Mouse (Mus musculus) cerebellum, adult 11-12 months (tissue): ENCODE results near the gene Llgl2.
A peak's percentile ranks its signal among the peaks of the same experiment; 100 is the strongest.

Experiments used
- DNase-seq: peaks from one replicate; pipeline ENCODE4 v3.0.0; 2022

Gene Llgl2

GRCm38 (mm10) chr11:115823774-115824740 is at the start of gene Llgl2:
Llgl2 (plus strand) TSS chr11:115824049.
- DNase-seq, result peak; percentile 85

- DNase-seq, result no peak
Measured at GRCm38 (mm10) chr11:115774653-115775052, 49.2 kb upstream of the Llgl2 start.

GRCm38 (mm10) chr11:115775821-115776665 is 47.8 kb upstream of the Llgl2 start:
- peak; percentile 64 for DNase-seq

DNA sequence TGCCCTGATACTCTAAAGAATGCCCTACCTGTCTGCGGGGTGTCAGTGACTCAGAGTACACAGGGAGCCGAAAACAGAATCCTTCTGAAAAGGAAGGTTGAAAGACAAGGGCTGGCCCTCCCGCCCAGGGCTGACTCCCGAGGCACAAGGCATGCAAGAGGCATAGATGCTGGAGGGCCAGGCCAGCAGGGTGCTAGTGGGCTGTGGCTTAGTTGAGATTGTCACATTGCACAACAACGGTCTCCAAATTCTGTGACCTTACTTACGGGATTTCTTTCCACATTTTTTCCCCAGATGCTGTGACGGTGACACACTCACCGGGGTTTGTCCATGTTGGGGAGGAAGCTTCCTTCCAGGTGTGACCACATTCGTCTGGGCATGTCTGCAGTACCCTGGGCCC is 46.9 kb upstream of the Llgl2 start:
- DNase-seq, result no peak

GRCm38 (mm10) chr11:115777487-115778335 is 46.1 kb upstream of the Llgl2 start:
- no peak for DNase-seq

DNA sequence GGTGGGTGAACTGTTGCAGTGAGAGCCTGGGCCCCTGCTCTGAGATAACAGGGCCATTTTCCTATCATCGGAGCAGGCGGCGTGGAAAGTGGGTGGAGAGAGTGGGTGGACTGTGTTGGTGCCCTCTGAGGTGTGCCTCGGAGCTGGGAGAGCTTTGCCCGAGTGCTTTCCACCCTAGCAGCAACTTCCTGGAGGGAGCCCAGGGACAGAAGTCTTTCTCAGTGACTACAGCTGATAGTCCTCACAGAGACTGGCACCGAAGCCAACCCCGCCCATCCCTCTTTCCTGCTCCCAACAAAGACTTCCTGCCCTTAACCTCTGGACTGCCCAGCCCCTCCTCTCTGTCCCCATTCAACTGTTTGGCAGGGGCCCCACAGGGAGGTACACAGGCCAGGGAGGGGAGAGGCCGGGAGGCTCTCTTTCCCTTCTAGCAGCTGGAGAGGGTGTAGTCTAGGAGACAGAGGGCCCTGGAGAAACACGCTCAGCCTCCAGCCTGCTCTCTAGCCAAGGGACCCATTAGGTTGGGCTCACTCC is 44.7 kb upstream of the Llgl2 start:
- DNase-seq, result peak; percentile 48

GRCm38 (mm10) chr11:115780141-115781070 is 43.4 kb upstream of the Llgl2 start:
- no peak for DNase-seq

DNA sequence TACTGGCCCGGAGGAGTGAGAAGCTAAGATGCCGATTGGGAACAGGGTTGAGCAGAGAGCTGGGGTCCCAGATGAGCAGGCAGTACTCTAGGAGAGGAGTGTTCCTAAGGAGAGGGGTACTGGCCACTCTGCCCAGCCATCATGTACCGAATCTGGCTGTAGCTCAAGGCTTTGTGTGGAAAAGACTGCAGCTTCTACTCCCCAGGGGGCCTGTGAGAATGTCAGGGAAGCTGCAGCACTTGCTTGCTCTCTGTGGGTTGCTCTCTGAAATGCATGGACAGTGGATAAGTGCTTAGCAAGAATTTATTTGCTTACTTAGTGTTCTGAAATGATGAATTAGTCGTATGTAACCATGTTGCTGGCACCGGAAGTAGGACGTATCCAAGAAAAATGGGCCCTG is 37.4 kb upstream of the Llgl2 start:
- no peak for DNase-seq

DNA sequence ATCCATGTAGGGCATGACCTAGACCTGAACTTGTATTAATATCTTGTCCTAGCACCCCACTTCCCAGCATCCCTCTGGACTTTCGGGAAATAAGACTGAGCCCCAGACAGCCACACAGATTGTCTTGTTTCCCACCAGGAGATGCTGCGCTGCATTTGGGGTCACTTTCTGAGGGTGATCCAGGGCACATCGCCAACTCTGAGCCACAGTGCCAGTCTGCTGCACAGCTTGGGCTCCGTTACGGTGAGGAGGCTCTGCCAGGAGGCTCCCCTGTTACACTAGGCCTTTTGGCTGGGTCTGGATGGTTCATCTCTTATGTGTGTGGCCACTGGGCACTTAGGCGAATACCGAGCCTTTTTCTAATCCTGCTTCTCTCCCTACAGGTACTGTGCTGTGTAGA is 34.1 kb upstream of the Llgl2 start:
- peak; percentile 80 for DNase-seq

GRCm38 (mm10) chr11:115791919-115792318 is 31.9 kb upstream of the Llgl2 start:
- DNase-seq, result peak; percentile 80

- DNase-seq, result peak; percentile 67
Measured at GRCm38 (mm10) chr11:115792353-115792752, 31.5 kb upstream of the Llgl2 start.

- DNase-seq, result no peak
Measured at GRCm38 (mm10) chr11:115796898-115797297, 27.0 kb upstream of the Llgl2 start.

- no peak for DNase-seq
Measured at GRCm38 (mm10) chr11:115797665-115798064, 26.2 kb upstream of the Llgl2 start.

DNA sequence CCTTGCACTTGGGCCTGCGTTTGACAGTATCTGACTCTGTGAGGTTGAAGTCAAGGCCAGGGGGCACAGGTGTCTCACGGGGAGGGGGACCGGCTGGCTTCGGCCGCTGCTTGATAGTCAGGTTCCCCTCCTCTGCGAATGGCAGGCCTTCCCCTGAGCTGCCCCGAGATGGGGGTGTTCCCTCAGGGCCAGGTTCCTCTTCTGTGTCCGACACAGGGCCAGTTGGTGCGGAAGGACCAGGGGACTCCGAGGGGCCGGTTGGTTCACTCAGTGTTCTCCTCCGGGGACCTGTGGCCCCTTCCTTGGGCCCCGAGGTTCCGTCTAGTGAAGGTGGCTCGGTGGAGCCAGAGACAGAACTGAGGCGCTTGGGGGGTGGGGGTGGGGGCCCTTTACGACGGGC is 22.9 kb upstream of the Llgl2 start:
- DNase-seq, result no peak

DNA sequence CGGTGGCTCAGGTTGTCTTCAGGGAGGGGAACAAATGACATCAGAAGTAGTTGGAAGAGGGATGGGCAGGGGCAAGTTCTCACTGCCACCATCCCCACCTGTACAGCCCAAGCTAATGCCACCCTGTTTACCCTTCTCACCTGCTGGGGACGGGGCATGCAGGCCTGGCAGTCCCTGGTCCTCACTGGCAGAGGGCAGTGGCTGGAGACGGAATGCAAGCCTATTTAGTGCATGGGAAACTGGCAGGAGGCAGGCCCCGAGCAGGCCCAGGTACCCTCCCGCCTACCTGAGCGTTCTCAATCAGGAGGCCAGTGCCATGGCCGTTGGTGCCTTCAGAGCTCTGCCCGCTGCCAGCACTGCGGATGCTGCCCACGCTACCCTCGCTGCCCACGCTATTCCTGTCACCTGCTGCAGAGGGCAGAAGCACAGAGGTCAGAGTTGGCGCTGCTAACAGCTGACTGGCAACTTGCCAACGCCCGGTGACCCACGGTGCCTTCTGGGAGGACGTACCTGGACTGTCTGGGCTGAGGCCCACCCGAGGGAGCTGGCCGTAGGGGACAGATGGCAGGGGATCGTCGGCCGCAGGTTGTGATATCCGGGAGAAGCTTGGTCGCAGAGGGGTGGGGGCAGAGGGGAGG is 20.7 kb upstream of the Llgl2 start:
- DNase-seq, result no peak

DNA sequence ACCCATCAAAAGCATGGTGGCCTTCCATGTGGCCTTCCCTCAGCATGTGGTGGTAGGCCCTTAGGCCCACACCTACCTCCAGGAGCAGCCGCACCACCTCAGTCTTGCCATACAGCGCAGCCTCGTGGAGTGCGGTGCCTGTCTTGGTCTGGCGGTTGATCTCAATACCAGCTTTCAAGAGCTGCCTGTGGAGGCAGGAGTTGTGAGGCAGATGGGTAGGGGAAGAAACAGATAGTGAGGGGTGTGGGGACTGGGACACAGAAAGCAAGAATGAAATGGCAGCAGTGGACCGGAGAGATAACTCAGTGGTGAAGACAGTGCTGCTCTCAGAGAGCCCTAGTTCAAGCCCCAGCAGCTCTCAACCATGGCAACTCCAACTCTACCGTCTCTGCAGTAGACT is 18.8 kb upstream of the Llgl2 start:
- DNase-seq, result no peak

- no peak for DNase-seq
Measured at GRCm38 (mm10) chr11:115806154-115806553, 17.7 kb upstream of the Llgl2 start.

- no peak for DNase-seq
Measured at GRCm38 (mm10) chr11:115807306-115807705, 16.5 kb upstream of the Llgl2 start.

GRCm38 (mm10) chr11:115807971-115808370 is 15.9 kb upstream of the Llgl2 start:
- no peak for DNase-seq

GRCm38 (mm10) chr11:115808696-115809310 is 15.0 kb upstream of the Llgl2 start:
- no peak for DNase-seq
